Mouse (Mus musculus): Measurements from ENCODE around the gene Fank1.
"Not testable (repeated sequence)": the region's sequence is repeated elsewhere in the genome, so short reads cannot be mapped to it uniquely, and the experiment has no call there.

Fank1 gene

GRCm38 (mm10) chr7:133839546-133839945, 62.9 kb downstream of the Fank1 start:
- no peak for DNase-seq

GRCm38 (mm10) chr7:133842079-133842478, 65.4 kb downstream of the Fank1 start:
- no peak for DNase-seq

GRCm38 (mm10) chr7:133847175-133847574, 70.5 kb downstream of the Fank1 start:
- no peak for DNase-seq

- no peak for DNase-seq
These were observed 71.5 kb downstream of the Fank1 start for GRCm38 (mm10) chr7:133848180-133848579.

- DNase-seq: no peak
These were observed 74.1 kb downstream of the Fank1 start for GRCm38 (mm10) chr7:133850735-133851134.

GRCm38 (mm10) chr7:133856278-133856677, 79.6 kb downstream of the Fank1 start:
- DNase-seq: peak; percentile 54

- DNase-seq: no peak
These were observed 81.8 kb downstream of the Fank1 start for GRCm38 (mm10) chr7:133858506-133858905.

- no peak for DNase-seq
These were observed 82.9 kb downstream of the Fank1 start for GRCm38 (mm10) chr7:133859548-133859947.

- no peak for DNase-seq
These were observed 85.6 kb downstream of the Fank1 start for GRCm38 (mm10) chr7:133862233-133862632.

- DNase-seq: no peak
These were observed 86.1 kb downstream of the Fank1 start for GRCm38 (mm10) chr7:133862723-133863122.

GRCm38 (mm10) chr7:133863151-133863550, 86.5 kb downstream of the Fank1 start:
- no peak for DNase-seq

GRCm38 (mm10) chr7:133863684-133864083, 87.0 kb downstream of the Fank1 start:
- DNase-seq: no peak

- DNase-seq: no peak
These were observed 93.6 kb downstream of the Fank1 start for GRCm38 (mm10) chr7:133870265-133870664.

- no peak for DNase-seq
These were observed 96.0 kb downstream of the Fank1 start for GRCm38 (mm10) chr7:133872701-133873100.

GRCm38 (mm10) chr7:133876139-133876538, 99.5 kb downstream of the Fank1 start:
- DNase-seq: no peak

GRCm38 (mm10) chr7:133876646-133877342, 100.1 kb downstream of the Fank1 start:
- DNase-seq: no peak

- no peak for DNase-seq
These were observed 103.1 kb downstream of the Fank1 start for GRCm38 (mm10) chr7:133879761-133880160.

- not testable (repeated sequence) for DNase-seq
These were observed 108.2 kb downstream of the Fank1 start for GRCm38 (mm10) chr7:133884759-133885431.

- DNase-seq: no peak
These were observed 112.6 kb downstream of the Fank1 start for GRCm38 (mm10) chr7:133888926-133889920.

GRCm38 (mm10) chr7:133889986-133890385, 113.3 kb downstream of the Fank1 start:
- no peak for DNase-seq

GRCm38 (mm10) chr7:133891298-133891697, 114.6 kb downstream of the Fank1 start:
- no peak for DNase-seq

- no peak for DNase-seq
These were observed 115.1 kb downstream of the Fank1 start for GRCm38 (mm10) chr7:133891796-133892195.

GRCm38 (mm10) chr7:133899391-133899790, 122.7 kb downstream of the Fank1 start:
- no peak for DNase-seq
